Mouse (Mus musculus) G1E-ER4 (cell line): Measurements from ENCODE around the gene Stk17b. TPM values are rescaled to one million over a fixed set of nuclear protein-coding genes. Genes with fewer than 3 reads are reported as not detected.

Experiments
- GATA1 ChIP-seq: IDR thresholded peaks from one replicate; pipeline ENCODE4 v1.8.0; 2012; ENCODE audit warnings: low read length, inconsistent platforms
- polyA plus RNA-seq: library from polyadenylated mRNA; stranded (reverse); fragments of >175 nt; gene quantifications from 2 replicates; pipeline ENCODE4 v1.2.3, GENCODE M21; 2012

Stk17b gene
- 4.0 and 7.1 TPM in 2 replicates for polyA plus RNA-seq

- no peak for TF ChIP-seq GATA1
These were observed at the start of gene Stk17b for GRCm38 (mm10) chr1:53784721-53785418. Gene Stk17b (minus strand): TSS chr1:53785224.

DNA sequence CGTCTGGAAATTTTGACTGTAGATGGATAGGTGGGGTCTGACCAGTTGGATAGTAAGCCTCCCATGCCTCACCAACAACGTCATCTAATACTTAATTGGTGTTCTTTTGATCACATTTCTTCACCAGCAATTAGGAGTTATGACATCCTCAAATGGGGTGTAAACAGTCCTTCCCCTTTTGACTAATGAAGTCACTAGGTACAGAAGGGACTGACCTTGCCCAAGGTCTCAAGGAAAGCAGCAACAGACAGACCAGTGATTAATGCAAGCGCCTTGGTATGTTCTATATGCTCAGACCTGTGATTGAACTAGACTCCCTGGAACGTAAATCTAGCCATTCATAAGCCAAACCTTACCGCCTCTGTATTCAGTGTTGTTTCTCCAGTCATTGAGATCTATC is 45.3 kb upstream of the Stk17b start:
- no peak for TF ChIP-seq GATA1

GRCm38 (mm10) chr1:53829089-53829488 is 44.1 kb upstream of the Stk17b start:
- no peak for TF ChIP-seq GATA1

DNA sequence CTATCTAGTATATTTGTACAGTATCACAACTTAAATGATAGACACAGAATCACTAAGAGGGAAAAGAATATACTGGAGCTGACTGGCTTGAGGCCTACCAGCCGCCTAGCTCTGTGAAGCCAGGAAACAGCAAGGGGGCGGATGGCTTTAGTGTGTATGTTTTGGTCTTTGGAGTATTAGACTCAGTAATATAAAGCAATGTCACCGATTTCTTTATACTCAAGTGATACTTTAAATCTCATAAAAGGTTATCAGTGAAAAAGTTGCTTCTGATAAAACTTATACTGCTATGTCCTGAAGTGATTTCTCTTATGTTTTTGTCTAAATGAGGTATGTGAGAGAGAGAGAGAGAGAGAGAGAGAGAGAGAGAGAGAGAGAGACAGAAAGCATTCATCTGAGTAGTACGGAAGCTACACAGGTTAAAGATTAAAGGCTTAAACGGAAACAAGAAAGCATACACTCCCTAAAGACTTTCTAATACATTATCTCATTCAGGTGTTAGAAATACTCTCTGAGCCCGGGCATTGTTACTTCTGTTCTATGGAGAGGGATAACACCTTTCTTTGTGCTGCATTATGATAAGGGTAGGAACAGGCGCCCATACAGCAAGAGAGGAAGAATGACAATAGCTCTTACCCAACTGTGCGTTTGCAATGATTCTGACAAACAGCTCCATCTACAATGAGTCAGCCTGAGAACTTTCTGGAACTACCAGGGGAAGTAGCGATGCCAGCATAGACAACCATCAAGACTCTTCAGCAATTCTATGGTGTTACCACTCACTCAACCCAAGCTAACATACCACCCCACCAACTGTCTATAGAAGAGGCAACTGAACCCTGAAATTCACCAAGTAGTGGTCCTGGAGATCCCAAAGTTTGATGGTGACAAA is 39.7 kb upstream of the Stk17b start:
- TF ChIP-seq GATA1: no peak

DNA sequence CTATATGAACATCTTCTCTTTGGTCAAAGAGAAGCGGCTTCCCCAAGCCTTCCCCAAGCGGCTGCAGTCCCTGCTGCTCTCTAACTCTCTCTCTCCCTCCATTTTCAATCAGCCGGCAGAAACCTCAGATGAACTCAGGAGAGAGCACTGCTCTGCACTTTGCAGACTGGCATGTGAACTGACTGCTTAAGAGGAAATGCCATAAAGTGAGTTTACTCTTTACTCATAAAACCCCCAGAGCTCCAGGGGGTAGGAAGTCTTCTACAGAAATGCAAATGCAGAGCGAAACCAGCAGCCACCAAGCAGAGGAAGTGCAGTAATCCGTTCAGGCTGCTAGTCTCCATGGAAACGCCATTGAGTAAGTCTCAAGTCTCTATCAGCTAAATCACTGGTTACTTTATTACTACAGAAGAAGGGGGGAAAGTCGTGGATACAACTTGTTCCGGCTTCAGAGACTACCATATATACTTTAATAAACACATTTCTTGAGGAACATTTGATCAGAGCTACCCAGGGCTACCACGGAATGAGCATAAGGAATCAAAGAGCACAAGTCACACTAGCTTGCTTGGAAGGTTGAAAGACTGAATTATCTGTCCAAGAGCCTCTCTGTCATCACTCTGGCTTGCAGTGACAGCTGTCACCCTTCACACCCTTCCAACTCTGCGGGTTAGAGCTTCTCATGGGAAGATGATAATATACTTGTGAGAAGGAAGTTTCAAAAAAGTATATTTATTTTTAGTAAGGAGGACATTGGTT is 38.8 kb upstream of the Stk17b start:
- no peak for TF ChIP-seq GATA1

DNA sequence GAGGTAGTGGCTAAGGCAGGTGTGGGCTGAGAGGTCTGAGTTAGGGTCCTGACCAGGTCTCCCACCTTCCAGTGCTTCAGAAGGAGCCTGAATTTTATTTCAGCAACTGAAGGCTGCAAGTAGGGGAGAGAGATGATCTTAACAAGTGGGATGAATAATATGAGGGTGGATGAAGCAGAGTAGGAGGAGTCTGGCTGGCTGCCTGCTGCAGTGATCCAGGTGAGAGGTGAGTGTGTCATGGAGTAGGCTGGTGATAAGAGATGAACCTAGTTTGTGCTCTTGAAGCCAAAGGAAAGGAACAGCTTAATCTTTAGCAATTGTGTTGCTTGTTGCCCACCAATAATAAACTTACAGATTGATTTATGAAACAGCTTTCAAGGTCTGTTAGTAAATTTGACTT is 37.0 kb upstream of the Stk17b start:
- no peak for TF ChIP-seq GATA1

GRCm38 (mm10) chr1:53820041-53820632 is 35.1 kb upstream of the Stk17b start:
- no peak for TF ChIP-seq GATA1

GRCm38 (mm10) chr1:53818072-53818862 is 33.2 kb upstream of the Stk17b start:
- no peak for TF ChIP-seq GATA1

DNA sequence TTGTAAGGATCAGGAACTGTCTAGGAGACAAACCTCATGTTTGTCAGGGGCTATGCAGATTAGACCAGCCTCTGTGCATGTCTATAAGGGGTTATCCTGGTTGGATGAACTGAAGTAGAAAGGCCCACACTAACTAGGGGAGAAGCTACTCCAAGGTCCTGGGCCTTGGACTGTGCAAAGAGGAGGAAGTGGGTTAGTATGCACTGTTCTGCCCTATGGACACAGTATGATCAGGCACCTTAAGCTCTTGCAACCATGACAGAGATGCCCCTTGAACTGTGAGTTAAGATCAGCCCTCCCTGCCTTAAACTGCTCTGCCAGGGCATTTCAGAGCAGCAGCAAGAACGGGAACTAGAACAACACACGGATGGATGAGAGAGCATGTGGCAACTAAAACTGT is 31.3 kb upstream of the Stk17b start:
- no peak for TF ChIP-seq GATA1

DNA sequence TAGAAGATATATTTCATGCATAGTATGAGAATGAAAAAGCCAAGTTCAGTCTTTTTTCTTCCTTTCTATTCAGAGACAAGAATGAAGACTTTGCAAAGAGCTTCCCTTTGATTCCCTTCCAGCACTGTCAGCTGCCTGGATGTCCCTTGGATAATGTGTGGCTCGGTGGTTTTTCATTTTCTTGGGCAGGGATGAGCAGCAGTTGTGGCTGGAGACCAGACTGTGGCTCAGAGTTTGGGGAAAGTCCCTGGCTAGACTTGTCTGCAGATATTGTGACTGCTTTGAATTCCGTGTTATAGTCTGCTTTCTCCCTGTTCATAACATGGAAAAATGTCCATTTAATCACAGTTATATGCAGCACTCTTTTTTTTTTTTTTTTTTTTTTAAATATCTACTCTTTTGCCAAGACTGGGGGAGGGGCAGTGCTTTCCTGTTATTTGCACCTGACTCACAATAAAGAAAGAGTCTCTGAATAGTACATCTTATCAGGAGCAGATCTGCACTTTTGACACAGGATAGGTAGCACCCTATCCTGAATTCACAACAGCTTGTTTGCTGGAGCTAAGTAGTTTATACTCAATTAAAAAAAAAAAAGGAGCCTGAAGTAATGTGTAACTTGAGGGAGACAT is 29.2 kb upstream of the Stk17b start:
- no peak for TF ChIP-seq GATA1

DNA sequence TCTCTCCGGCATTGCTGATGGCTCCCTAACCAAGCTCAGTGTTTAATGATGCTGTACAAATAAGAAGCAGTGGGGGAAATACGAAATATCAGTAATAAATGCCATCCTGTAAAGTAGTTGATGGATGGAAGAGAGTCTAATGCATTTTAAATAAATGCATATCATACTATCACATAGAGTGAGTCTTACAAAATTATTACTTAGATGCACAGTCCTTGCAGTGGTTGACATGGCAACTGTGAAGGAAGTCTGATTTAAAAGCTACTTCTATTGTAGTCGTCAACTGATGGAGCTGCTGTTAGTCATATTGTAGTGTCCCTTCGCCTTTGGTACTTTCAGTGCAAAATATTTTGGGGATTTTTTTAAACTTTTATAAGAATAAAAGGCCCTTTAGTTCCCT is 26.9 kb upstream of the Stk17b start:
- no peak for TF ChIP-seq GATA1

DNA sequence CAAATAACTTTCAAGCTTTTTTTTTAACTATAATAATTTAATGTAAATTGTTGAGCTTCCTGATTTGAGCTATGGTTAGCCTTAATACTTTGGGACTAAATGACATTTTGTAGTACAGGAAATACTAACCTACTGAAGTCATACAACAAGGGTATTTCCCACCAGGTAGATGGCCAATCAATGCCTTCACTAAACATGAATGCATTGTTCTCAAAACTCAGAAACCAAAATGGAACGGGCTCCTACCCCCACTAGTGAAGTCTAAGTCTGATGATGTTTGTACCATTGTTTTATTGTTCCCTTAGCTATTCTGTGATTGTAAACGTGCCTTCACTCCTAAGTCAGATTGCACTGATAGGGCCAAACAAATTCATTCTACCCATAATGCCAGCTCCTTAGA is 23.2 kb upstream of the Stk17b start:
- TF ChIP-seq GATA1: no peak

- no peak for TF ChIP-seq GATA1
These were observed 12.8 kb upstream of the Stk17b start for GRCm38 (mm10) chr1:53797811-53798210.

DNA sequence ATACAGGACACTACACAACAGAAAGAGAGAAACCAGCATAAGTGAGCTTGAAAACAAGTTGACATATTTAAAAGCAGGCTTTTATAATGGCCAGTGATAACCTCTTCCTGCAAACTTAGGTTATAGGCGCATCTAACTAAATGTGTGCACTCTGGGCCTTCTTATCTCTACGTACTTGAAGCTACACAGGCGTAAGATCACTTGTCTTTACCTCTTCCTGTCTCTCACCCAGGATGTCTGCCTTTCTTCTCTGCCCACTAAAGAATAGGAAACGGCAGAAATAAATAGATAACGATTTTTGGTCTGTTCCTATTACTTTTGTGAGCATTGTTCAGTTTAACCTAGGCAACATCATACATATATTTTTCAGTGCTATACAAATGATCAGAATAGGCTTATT is 12.1 kb upstream of the Stk17b start:
- TF ChIP-seq GATA1: no peak

- no peak for TF ChIP-seq GATA1
These were observed 11.2 kb upstream of the Stk17b start for GRCm38 (mm10) chr1:53796271-53796670.
